Mouse (Mus musculus) myocyte (in vitro differentiated cells): Measurements from ENCODE around the gene Pln.

Source experiments
- MAX ChIP-seq: IDR thresholded peaks from one replicate; pipeline ENCODE4 v1.6.1; 2011; ENCODE audit warnings: low read depth, mild to moderate bottlenecking, control low read depth
- MYOD1 ChIP-seq, 3 experiments: IDR thresholded peaks; one replicate each; pipeline ENCODE4 v1.6.1; 2011; ENCODE audit warnings: control low read depth in 2 of 3, low read depth in 2 of 3, mild to moderate bottlenecking in 2 of 3, moderate library complexity in 1 of 3; ENCODE audit not compliant: insufficient read length in 2 of 3, control insufficient read depth in 1 of 3
- POLR2A ChIP-seq: IDR thresholded peaks from one replicate; pipeline ENCODE4 v1.6.1; 2011; ENCODE audit warnings: low read depth, mild to moderate bottlenecking, control low read depth, moderate library complexity; ENCODE audit not compliant: insufficient read length
- TCF12 ChIP-seq: IDR thresholded peaks from one replicate; pipeline ENCODE4 v1.6.1; 2011; ENCODE audit warnings: mild to moderate bottlenecking, control low read depth; ENCODE audit not compliant: poor library complexity, insufficient read depth, severe bottlenecking
- USF1 ChIP-seq: IDR thresholded peaks from one replicate; pipeline ENCODE4 v1.6.1; 2011; ENCODE audit warnings: low read depth, mild to moderate bottlenecking, control low read depth, moderate library complexity

DNA sequence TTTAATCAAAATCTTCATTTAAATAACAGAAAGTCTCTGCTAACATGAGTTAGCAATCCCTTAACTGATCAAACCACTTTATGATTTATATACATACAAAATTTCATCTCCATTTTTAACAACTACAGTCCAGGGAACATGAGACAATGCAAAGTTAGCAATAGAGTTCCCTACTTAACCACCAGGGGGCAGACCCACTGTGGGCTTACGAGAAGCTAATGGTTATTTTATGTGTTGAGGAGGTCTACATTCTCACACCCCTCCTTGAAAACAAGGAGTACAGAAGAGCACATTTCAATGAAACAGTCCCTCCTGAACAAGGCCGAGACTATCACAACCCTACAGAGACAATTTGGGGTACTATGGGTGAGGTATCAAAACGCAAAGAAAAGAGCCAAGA lies 9.0 kb downstream of the Pln start:
- TF ChIP-seq POLR2A (no peak), USF1 (no peak), MYOD1 (IDR thresholded peaks at IDR 0.05; ENCODE audit: control insufficient read depth in 1 of 3, insufficient read length in 2 of 3, low read depth in 2 of 3) (no peak), TCF12 (no peak), MAX (no peak)
